Comparison of ENCODE assay signal across 9 mouse cellular contexts in genomic region chr14:101882966-101883365, GRCm38 (mm10).
DNase-seq lines count a peak whose midpoint lies in the region.
"Had no signal": no experiment of that assay in that cellular context is flagged by ENCODE, and none has a peak within 500 bp of the region (broad histone marks: within the 10 kb centered on the region; RNA-seq: fewer than 3 reads in every experiment).

No protein-coding gene starts in this region.

- DNase-seq in heart, adult 11 months: peak; percentile 91
- DNase-seq in heart, adult 9 months (ENCODE audit: low spot score in 2 of 2): no peak
- DNase-seq in urinary bladder, postnatal 14 days (ENCODE audit: low spot score): peak; percentile 46
- DNase-seq in urinary bladder, postnatal 25 days (ENCODE audit: low spot score): no peak
- peak; percentile 51 for DNase-seq in lung, postnatal 25 days (ENCODE audit: low spot score)
- no peak for DNase-seq in layer of hippocampus, postnatal 10 days (ENCODE audit: low spot score in 2 of 2)
- DNase-seq in spleen, postnatal 4 days (ENCODE audit: low spot score in 2 of 2): no peak
- no peak for DNase-seq in gastrocnemius, postnatal 25 days
- DNase-seq: embryo, embryonic 11 days had no signal

Comparison
In these comparisons a context has a peak if more than half of its experiments do, and no peak if none do; other contexts are left out.
1. DNase-seq: peak in heart, adult 11 months (single experiment), urinary bladder, postnatal 14 days (single experiment) and lung, postnatal 25 days (single experiment); none in heart, adult 9 months (0 of 2), urinary bladder, postnatal 25 days (single experiment), layer of hippocampus, postnatal 10 days (0 of 2), spleen, postnatal 4 days (0 of 2) and gastrocnemius, postnatal 25 days (single experiment).